Mouse (Mus musculus) heart, adult 18-20 months (tissue): ENCODE results near the gene Sufu. TPM values are rescaled to one million over a fixed set of nuclear protein-coding genes. Genes with fewer than 3 reads are reported as not detected.

Experiments
- DNase-seq, 2 experiments: peaks; one replicate each; pipeline ENCODE4 v3.0.0; 2021 to 2022; ENCODE audit warnings: mixed read lengths in 1 of 2
- total RNA-seq, 2 experiments: library from RNA; stranded (reverse); gene quantifications; 2 replicates each; pipeline ENCODE4 v1.2.3; 2021

Gene Sufu
- total RNA-seq, 2 experiments from 2014 or later, result 10.1 to 11.6 TPM

DNA sequence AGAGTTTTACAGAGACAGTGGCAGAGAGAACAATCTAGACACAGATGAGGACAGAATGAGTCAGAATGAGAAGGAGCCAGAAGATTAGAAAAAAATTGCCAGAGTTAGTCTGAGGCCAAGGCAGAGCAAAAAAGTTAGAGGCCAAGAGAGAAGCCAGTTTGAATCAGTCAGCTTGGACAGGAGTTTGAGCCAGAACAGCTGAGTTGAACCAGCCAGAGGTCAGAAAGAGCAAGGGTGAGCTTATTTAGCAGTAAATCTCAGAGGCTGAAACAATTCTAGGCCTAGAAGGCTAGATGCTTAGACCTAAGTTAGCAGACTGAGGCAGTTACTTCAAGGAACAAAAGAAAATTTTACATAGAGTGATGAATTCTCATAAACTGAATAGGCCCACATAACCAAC is 32.6 kb downstream of the Sufu start:
- DNase-seq, result no peak

GRCm38 (mm10) chr19:46433712-46434111 is 37.0 kb downstream of the Sufu start:
- no peak for DNase-seq

DNA sequence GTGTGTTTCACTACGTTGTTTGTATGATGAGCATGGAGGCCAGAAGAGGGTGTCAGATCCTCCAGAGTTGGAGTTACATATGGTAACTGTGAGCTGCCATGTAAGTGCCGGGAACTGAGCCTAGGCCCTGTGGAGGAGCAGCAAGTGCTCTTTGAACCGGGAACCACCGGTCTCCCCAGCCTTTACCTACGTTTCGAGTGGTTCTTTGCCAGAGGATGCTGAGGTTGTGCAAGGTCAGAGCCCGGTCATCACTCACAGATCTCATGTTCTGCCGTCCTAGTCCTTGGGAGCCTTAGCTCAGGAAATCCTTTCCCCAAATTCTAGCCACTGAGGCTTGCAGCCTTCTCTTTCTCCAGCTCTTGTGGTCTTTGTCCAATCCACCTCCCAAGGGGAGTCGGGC is 37.5 kb downstream of the Sufu start:
- no peak for DNase-seq

GRCm38 (mm10) chr19:46434591-46434990 is 37.9 kb downstream of the Sufu start:
- no peak for DNase-seq

DNA sequence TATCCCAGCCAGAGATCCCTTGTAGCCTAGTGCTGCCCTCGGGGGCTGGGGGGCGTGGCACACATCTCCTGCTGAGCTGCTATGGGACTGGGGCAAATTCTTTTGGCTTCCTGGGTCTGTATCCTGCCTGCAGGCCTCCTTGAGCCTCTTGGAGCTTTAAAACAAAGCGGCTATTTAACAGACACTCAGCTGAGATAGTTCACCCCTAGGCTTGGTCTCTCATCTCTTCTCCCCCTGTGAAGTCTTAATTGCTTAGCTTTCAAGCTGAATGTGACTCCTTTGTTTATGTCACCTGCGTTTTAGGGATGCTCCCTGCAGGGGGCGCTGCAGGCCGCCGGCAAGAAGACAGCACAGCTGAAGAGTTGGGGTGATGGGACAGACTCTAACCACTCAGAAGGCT is 38.8 kb downstream of the Sufu start:
- no peak for DNase-seq

GRCm38 (mm10) chr19:46443509-46443908 is 46.8 kb downstream of the Sufu start:
- DNase-seq, result no peak

DNA sequence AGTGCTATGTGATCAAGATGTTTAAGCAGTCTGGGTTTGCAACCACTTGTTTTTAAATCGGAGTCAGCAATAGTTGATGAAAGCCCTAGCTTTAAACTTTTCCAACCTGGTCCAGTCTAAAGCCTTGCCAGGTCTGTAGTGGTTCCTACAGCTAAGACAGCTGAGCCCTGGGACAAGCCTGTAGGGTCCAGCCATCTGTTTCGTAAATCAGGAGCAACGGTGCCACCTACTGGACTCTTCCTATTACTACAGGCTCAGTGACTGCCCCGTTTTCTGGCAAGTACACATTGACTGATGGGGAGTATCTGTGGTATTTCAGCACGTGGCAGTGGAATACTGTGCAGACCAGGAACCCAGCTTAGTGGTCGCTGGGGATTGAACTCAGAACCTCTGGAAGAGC is 47.5 kb downstream of the Sufu start:
- DNase-seq, result peak; percentile 81 to 82

DNA sequence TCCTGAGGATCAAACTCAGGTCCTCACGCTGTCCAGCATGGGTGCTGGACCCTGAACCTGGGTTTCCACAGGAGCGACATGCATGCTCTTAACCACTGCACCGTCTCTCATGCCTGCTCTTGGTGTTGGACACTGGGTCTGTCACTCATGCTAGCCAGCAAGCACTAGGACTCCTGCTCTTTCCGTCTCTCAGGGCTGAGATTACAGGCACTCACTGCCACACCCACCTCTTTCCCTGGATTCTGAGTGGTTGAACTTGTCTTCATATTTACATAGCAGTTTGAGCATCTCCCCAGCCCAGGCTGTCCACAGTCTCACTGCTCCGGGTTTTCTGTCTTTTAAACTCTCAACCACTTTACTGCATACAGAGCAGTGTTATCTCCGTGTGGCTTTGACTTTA is 48.9 kb downstream of the Sufu start:
- DNase-seq, result no peak

GRCm38 (mm10) chr19:46446436-46447020 is 49.8 kb downstream of the Sufu start:
- no peak for DNase-seq

DNA sequence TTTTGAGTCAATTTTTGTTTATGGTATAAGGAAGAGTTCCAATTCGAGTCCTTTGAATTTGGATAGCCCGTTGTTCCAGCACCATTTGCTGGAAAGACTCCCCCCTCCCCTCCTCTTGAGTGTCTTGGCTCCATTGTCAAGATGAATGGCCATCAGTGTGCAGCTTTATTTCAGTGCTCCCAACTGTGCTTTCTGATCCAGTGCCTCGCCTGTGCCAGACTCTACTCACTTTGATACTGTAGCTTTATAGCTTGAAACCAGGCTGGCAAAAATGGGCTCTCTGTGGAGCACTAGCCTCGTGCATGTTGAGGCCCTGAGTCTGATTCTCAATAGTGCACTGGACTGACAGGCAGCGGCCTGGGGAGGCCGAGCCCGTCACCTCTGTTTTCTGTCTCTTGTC is 50.4 kb downstream of the Sufu start:
- no peak for DNase-seq

DNA sequence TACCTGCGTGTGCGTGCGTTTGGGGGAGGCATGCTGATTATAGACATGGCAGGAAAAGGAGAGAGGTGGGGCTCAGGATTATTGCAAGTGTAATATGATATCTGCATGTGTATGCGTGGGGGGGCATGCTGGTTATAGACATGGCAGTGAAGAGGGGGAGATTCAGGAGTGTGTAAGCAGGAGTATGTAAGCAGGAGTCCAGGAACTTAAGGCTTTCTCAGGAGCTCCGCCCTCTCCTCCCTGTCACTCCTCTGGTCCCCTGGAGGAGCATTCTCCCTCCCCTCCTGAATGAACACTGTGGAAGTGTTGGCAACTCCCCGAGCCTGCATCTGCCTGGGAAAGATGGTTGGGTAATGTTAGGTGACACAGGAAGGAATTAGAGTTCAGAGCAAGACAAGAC is 51.2 kb downstream of the Sufu start:
- DNase-seq, result no peak

DNA sequence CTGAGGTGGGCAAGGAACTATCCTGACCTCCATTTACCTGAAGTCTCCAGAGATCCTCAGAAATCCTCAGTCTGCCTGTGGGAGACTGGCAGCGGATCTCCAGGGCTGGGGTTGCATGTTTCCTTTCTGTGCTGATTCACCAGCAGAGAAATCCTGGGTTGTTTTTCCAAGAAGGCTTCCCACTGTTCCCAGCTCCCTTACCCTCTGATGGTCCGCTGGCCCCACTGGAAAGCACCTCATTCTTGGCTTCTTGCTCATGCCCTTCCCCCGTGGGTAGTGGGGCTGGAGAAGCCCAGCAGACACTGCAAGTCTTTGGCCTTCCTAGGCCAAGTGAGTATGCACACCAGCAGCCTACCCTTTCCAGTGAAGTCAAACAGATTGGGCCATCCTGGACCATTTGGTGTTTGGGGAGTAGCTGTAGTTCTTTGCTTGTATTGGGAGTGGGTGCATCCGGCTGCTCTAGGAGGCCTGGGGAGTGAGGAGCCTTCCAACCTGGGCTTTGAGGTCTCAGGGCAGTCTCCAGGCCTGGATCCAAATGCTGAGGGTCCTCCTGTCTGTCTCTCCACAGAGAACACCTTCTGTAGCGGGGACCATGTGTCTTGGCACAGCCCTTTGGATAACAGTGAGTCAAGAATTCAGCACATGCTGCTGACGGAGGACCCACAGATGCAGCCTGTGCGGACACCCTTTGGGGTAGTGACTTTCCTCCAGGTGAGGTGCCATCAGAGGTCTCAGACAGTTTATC is 52.7 kb downstream of the Sufu start:
- no peak for DNase-seq

DNA sequence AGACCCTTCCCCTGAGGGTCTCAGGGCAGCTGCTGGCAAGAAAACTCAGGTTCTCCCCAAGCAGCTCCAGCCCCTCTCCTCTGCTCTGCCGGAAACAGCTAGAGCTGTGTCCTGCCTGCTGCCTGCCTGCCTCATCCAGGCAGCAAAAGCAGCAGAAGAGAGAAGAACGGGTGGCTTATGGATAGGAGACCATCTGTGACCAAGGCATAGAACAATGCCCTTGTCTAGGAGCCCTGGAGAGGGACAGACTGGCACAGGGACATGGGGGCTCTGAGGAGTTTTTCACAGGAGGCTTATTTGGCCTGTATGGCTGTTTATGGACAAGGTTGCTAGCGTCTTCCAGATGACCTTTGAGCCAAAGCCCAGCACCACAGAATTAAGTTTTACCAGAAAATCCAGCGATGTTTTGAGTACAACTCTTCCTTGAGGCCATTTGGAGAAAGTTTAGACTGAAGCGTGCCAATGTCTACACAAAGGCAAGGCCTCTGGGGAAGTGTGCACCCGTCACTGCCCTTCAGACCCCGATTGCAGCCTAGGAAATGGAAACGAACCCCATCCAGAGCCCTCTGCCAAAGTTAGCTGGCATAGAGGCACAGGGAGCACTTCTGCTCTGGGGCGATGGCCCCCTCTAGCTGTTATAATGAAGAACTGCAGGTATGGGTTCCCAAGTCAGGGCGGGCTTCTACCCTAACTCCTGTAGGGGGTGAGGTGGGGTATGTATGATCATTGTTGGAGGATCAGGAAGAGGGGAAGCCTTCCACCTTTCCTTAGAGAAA is 55.5 kb downstream of the Sufu start:
- DNase-seq, result peak; percentile 75 to 76

DNA sequence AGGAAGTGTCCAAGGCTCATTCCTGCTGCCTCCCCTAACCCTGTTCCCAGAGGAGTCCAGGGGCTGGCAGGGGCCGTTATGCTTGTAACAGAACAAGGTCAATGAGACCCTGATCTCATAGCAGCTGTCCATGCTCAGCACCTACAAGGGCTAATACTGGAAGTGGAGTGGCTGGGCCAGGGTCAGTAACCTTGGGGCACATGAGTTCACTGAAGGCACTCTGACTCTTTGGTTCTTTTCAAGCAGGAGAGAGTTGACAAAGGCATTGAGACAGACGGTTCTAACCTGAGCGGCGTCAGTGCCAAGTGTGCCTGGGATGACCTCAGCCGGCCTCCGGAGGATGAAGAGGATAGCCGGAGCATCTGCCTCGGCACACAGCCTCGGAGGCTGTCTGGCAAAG is 56.2 kb downstream of the Sufu start:
- DNase-seq, result no peak

GRCm38 (mm10) chr19:46454126-46454880 is 57.6 kb downstream of the Sufu start:
- no peak for DNase-seq

DNA sequence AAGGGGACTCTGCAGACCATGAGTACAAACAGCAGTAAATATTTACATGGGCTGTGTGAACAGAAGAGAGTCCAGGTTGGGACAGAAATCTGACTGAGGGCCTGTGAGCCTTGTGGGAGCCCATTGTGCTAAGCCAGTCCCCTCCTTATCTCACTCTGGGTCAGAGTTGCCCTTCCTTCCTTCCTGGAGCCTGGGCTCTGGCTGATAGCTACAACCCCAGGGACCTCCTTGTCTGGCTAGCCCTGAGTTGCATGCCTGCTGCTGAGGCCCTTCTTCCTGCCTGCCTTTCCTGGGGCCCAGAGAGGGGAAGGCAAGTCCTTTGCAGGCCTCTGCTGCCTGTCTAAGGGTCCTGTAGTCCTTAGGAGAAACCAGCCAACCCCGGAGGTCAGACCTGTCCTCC is 58.3 kb downstream of the Sufu start:
- peak; percentile 49 to 80 for DNase-seq

DNA sequence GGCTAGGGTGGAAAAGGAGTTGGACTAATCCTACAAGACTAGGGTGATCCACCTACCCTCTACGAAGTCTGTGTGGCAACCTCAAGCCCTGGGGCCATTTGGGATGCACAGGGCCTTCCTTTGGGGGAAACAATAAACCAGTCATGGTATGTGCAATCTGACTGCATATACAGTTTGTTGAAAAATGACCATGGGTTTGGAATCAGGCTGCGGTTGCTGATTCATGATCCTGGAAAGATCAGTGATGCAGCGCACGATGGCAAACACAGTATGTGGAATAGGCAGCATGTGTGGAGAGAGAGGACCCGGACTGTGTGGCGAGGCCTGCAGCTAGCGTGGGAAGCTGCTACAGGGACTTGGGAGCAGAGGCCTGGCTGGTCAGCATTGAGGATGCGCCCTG is 58.9 kb downstream of the Sufu start:
- no peak for DNase-seq

GRCm38 (mm10) chr19:46456018-46456735 is 59.5 kb downstream of the Sufu start:
- no peak for DNase-seq

DNA sequence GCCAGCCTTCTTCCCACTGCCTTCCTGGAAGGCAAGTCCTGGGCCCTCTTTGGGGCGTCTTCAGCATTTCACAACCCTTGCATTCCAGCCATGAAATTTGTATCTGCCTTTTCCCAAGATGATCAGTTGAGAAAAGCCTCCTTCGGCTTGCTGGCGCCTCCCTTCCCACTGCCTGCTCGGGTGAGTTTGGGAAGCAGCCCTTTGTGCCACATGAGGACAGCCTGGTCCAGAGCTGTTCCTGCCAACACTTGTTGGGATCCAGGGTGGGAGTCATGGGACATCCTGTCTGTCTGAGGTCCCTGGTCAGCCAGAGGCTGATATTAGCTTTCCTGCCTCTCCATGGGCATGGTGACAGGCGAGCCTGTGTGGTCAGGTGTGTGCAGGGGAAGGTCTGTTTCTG is 61.1 kb downstream of the Sufu start:
- DNase-seq, result peak; percentile 54 to 57

- DNase-seq, result no peak
Measured at GRCm38 (mm10) chr19:46459256-46459655, 62.6 kb downstream of the Sufu start.

DNA sequence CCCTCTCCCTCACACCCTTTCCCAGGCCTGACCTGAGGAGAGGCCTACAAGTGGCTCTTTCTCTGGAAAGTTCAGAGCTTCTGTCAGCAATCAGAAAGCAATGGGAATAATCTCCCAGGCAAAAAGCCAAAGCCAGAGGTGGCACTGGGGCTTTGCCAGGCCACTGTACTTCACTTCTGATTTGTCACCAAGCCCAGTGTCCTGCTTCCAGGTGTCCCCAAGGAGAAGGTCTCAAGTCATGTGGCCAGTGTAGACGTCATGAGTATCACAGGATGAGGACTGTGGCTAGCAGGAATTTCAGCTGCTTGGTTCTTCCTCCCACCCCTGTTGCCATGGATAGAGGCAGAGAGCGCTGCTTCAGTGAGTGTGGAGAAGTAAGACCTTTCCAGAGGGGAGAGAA is 63.2 kb downstream of the Sufu start:
- DNase-seq, result peak; percentile 80 to 84

DNA sequence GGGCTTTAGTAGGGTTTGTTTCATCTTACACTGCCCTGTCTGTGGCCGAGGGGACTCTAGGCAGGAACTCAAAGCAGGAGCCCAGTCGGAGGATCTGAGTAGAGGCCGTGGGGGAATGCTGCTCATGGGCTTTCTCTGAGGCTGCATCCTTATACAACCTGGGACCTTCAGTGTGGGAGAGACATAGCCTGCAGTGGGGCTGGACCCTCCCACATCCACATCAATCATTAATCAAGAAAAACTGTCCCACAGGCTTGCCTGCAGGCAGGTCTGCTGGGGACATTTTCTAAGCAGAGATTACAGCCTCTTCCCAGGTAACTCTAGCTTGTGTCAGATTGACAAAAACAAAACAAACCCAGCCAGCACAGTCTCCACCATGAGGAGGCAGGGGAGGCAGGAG is 65.9 kb downstream of the Sufu start:
- no peak for DNase-seq
